Mouse (Mus musculus) cerebellum, postnatal 25 days (tissue): Measurements from ENCODE around the gene Hoxb3.

ENCODE experiments used
- DNase-seq, 2 experiments: peaks; one replicate each; pipeline ENCODE4 v3.0.0; 2021; ENCODE audit warnings: mixed read lengths in 2 of 2

Gene Hoxb3

GRCm38 (mm10) chr11:96319071-96319902 lies 3.8 kb upstream of the Hoxb3 start:
- DNase-seq: no peak

DNA sequence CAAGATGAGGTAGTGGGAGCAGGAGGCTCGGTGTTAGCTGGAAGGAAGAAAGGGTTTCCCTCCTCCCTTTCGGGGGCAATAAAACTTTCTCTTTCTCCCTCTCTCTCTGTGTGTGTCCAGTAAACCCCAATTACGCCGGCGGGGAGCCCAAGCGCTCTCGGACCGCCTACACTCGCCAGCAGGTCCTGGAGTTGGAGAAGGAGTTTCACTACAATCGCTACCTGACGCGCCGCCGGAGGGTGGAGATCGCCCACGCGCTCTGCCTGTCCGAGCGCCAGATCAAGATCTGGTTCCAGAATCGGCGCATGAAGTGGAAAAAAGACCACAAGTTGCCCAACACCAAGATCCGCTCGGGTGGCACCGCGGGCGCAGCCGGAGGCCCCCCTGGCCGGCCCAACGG lies 3.2 kb upstream of the Hoxb3 start:
- DNase-seq: no peak

DNA sequence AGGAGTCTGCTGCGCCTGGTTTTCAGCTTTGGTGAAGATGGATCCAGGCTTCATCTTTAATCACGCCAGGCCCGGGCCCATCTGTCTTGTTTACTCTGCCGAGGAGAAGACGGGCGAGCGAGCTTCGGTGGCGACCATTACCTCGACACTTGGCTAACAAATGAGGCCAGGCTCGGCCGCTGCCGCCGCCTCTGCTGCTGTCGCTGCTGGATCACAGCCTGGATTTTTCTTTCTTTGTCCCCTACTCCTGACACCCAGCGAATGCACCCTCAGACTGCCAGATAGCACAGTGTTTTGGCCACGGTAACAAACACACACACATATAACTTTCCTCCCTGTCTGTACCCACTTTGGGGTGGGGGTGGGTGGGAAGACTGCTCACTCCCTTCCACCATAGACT lies 2.4 kb upstream of the Hoxb3 start:
- no peak for DNase-seq

- no peak for DNase-seq
These were observed 1.3 kb upstream of the Hoxb3 start for GRCm38 (mm10) chr11:96321846-96322245.

- no peak for DNase-seq
These were observed 388 bp upstream of the Hoxb3 start for GRCm38 (mm10) chr11:96322738-96323137.

GRCm38 (mm10) chr11:96324125-96324524 lies 999 bp downstream of the Hoxb3 start:
- no peak for DNase-seq

GRCm38 (mm10) chr11:96324965-96325364 lies 1.8 kb downstream of the Hoxb3 start:
- DNase-seq: no peak

- DNase-seq: no peak
These were observed 2.7 kb downstream of the Hoxb3 start for GRCm38 (mm10) chr11:96325747-96326212.

- no peak for DNase-seq
These were observed 3.6 kb downstream of the Hoxb3 start for GRCm38 (mm10) chr11:96326705-96327104.

GRCm38 (mm10) chr11:96327122-96327521 lies 4.0 kb downstream of the Hoxb3 start:
- no peak for DNase-seq

GRCm38 (mm10) chr11:96327750-96328149 lies 4.6 kb downstream of the Hoxb3 start:
- DNase-seq: no peak

DNA sequence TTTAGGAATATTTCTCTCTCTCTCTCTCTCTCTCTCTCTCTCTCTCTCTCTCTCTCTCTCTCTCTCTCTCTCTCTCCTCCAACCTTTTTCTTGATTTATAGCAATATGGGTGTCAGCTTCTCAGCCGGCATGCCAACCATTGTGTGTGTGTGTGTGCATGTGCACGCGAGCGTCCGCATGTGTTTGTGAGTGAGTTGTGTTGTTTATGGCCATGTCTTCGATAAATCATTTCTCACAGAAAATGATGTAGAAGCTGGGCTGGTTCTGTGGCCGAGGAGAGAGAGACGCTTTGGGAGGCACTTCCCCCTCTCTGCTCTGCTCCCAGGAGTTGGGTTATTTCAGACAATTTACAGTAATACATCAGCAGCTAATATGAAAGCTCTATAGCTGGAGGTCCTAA lies 5.5 kb downstream of the Hoxb3 start:
- no peak for DNase-seq

- no peak for DNase-seq
These were observed 9.0 kb downstream of the Hoxb3 start for GRCm38 (mm10) chr11:96332105-96332504.

DNA sequence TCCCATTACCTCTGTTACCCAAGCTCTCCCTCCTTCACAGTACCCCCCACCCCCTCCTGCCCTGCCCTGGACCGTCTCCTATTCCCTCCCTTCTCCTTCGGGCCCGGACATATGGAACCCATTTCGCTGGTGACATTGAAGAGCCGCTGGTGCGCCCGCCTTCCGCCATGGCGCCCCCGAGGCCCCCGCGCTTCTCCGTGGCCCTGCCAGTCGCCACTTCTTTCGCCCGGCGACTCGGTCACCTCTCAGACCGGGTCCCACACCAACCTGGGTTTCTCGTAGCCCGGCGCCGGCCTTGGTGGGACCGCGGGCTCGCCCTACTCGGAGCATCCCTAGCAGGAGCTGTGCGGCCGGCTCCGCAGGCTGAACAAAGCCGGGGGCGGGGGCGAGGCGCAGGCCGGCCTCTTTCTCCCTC lies 9.5 kb downstream of the Hoxb3 start:
- DNase-seq: no peak

DNA sequence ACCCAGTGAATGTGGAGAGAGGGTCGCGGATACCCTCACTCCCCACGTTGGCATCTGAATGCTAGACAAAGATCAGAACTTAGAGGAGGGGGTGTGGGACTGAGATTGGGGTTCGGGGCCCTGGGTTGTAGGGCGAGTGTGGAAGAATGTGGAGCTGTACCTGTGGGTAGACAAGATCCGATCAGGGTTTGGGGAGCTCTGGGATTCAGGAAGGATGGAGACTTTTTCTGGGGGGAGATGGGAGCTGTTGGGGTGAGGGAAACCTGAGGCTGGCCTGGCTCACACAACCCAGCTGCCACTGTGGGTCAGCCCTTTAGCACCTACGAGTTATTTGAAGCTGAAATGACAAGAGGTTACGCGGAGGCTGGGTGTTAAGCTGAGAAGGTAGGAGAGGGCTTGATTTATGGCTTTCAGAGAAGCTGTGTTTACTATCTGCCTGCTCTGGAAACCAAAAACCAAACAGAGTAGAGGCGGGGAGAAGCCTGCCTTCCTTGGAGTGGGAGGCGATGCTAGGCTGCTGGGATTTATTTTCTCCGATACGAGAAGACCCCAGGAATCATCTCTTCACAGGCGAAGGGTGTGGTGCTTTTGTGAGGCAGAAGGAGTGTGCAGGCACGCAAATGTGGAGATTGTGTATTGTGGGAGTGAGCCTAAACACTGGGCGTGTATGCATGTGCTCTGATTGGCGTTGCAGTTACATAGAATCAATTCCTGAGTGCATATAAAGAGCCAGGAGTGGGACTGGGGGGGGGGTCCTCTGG lies 10.3 kb downstream of the Hoxb3 start:
- no peak for DNase-seq

- DNase-seq: no peak
These were observed 10.9 kb downstream of the Hoxb3 start for GRCm38 (mm10) chr11:96334002-96334364.

- DNase-seq: no peak
These were observed 11.9 kb downstream of the Hoxb3 start for GRCm38 (mm10) chr11:96334998-96335397.

- no peak for DNase-seq
These were observed 13.5 kb downstream of the Hoxb3 start for GRCm38 (mm10) chr11:96336597-96336996.

GRCm38 (mm10) chr11:96337026-96337425 lies 13.9 kb downstream of the Hoxb3 start:
- no peak for DNase-seq

- DNase-seq: no peak
These were observed 16.1 kb downstream of the Hoxb3 start for GRCm38 (mm10) chr11:96338957-96339855.

DNA sequence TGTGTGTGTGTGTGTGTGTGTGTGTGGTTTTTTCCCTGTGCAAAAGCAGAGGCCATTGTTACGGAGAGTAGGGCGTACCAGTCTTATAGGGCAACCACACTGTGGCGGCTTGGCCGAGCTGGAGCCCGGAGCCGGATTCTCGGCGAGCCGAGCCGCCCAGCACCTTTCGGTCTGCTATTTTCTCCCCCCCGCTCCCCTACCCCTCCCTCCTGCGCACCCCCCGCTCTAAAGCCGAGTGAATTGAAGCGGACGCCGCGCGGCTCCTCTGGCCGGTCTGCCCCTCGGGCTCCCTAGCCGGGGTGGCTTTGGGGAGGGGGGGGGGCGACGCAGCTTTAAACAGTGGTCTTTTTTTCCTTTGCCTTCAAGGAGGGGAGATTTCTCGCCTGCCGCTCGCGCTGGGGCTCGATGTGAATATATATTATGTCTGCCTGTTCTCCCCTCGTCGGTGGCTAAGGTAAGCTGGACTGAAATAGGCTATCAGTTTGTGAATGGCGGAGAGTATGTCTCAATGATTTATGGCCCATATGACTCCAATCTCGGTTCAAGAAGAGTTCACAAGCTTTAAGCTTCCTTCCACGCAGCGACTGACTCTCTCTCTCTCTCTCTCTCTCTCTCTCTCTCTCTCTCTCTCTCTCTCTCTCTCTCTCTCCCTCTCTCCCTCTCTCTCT lies 17.7 kb downstream of the Hoxb3 start:
- DNase-seq: no peak
